In genomic region chr17:6864869-6865268, GRCm38 (mm10) we compare ENCODE assay signal across 17 mouse cellular contexts.
A peak's percentile ranks its signal among the peaks of the same experiment; 100 is the strongest.
DNase-seq lines count a peak whose midpoint lies in the region; ATAC-seq and TF ChIP-seq lines count a peak whose summit lies in the region.
"Had no signal": no experiment of that assay in that cellular context is flagged by ENCODE, and none has a peak within 500 bp of the region (broad histone marks: within the 10 kb centered on the region; RNA-seq: fewer than 3 reads in every experiment).

No protein-coding gene starts in this region.

- no peaks in the 10 kb centered on the region for H3K9me3 ChIP-seq in hindbrain, embryonic 12.5 days (replicated peaks)
- no peaks in the 10 kb centered on the region for H3K9me3 ChIP-seq in hindbrain, postnatal 0 days (ENCODE audit: low read length)
- no peaks in the 10 kb centered on the region for H3K9me3 ChIP-seq in forebrain, embryonic 13.5 days (replicated peaks)
- no peaks in the 10 kb centered on the region for H3K9me3 ChIP-seq in forebrain, postnatal 0 days (ENCODE audit: low read length)
- H3K9me3 ChIP-seq in limb, embryonic 14.5 days (ENCODE audit: control insufficient read depth, low read length) = no peaks in the 10 kb centered on the region
- H3K9me3 ChIP-seq: embryonic facial prominence, embryonic 13.5 days; lung, embryonic 15.5 days had no signal

- H3K4me3 ChIP-seq in hindbrain, embryonic 12.5 days = no peak overlapping the region
- H3K4me3 ChIP-seq in hindbrain, postnatal 0 days (ENCODE audit: low read length) = no peak overlapping the region
- H3K4me3 ChIP-seq in forebrain, embryonic 13.5 days = no peak overlapping the region
- no peak overlapping the region for H3K4me3 ChIP-seq in forebrain, postnatal 0 days (ENCODE audit: low read depth, low read length)
- no peak overlapping the region for H3K4me3 ChIP-seq in limb, embryonic 14.5 days (replicated peaks; ENCODE audit: low read length)
- H3K4me3 ChIP-seq: embryonic facial prominence, embryonic 13.5 days; heart, adult 2 months; lung, embryonic 15.5 days had no signal

- intact Hi-C loops in gastrocnemius, postnatal 14 days (cut with DNase I; ENCODE audit: low total_unique reads) = no loop called here

- no peak for ATAC-seq in hindbrain, embryonic 12.5 days (ENCODE audit: low FRiP score)
- ATAC-seq in hindbrain, postnatal 0 days = no peak
- ATAC-seq in forebrain, embryonic 13.5 days = no peak
- ATAC-seq in forebrain, postnatal 0 days = no peak
- no peak for ATAC-seq in limb, embryonic 14.5 days (ENCODE audit: low FRiP score, low read depth)
- ATAC-seq: CD4-positive, CD25-positive, alpha-beta regulatory T cell, adult 4 months had no signal

- H3K4me2 ChIP-seq in hindbrain, embryonic 12.5 days (replicated peaks) = peak overlapping the region; percentile 30
- no peak overlapping the region for H3K4me2 ChIP-seq in hindbrain, postnatal 0 days (ENCODE audit: low read depth, low read length)
- 0 out of 2 replicates have a peak overlapping the region, but pooled peaks have one; percentile 19 for H3K4me2 ChIP-seq in forebrain, embryonic 13.5 days
- H3K4me2 ChIP-seq in forebrain, postnatal 0 days (ENCODE audit: low read depth) = 0 out of 2 replicates have a peak overlapping the region, but pooled peaks have one; percentile 8
- H3K4me2 ChIP-seq in limb, embryonic 14.5 days (replicated peaks; ENCODE audit: low read depth, low read length, severe bottlenecking) = peak overlapping the region; percentile 25; the same call in 1 of the 2 replicates
- H3K4me2 ChIP-seq: embryonic facial prominence, embryonic 13.5 days; liver, embryonic 11.5 days; lung, embryonic 15.5 days had no signal

- H3K4me1 ChIP-seq in hindbrain, embryonic 12.5 days = peaks cover 37% of the 10 kb centered on the region
- peaks cover 14% of the 10 kb centered on the region; the same call in 1 of the 2 replicates for H3K4me1 ChIP-seq in hindbrain, postnatal 0 days (ENCODE audit: insufficient read depth, low read length)
- H3K4me1 ChIP-seq in forebrain, embryonic 13.5 days = peaks cover 52% of the 10 kb centered on the region
- peaks cover 19% of the 10 kb centered on the region for H3K4me1 ChIP-seq in forebrain, postnatal 0 days (ENCODE audit: insufficient read depth)
- peaks cover 57% of the 10 kb centered on the region for H3K4me1 ChIP-seq in limb, embryonic 14.5 days (ENCODE audit: control insufficient read depth, insufficient read depth, low read length)

- no peaks in the 10 kb centered on the region for H3K36me3 ChIP-seq in hindbrain, embryonic 12.5 days
- H3K36me3 ChIP-seq in hindbrain, postnatal 0 days (ENCODE audit: insufficient read depth, low read length) = no peaks in the 10 kb centered on the region
- H3K36me3 ChIP-seq in forebrain, embryonic 13.5 days (ENCODE audit: poor library complexity, severe bottlenecking) = no peaks in the 10 kb centered on the region
- no peaks in the 10 kb centered on the region for H3K36me3 ChIP-seq in forebrain, postnatal 0 days (ENCODE audit: insufficient read depth)
- no peaks in the 10 kb centered on the region for H3K36me3 ChIP-seq in limb, embryonic 14.5 days (ENCODE audit: control insufficient read depth, insufficient read depth, low read length)
- H3K36me3 ChIP-seq: embryonic facial prominence, embryonic 13.5 days; lung, embryonic 15.5 days had no signal

- WGBS in hindbrain, embryonic 12.5 days = 29% methylated on average over 13 of the region's 13 CpGs
- 25% methylated on average over 13 of the region's 13 CpGs for WGBS in hindbrain, postnatal 0 days
- 16% methylated on average over 13 of the region's 13 CpGs for WGBS in forebrain, embryonic 13.5 days
- WGBS in forebrain, postnatal 0 days = 22% methylated on average over 13 of the region's 13 CpGs
- 12% methylated on average over 13 of the region's 13 CpGs for WGBS in limb, embryonic 14.5 days

- TF ChIP-seq CTCF in hindbrain, postnatal 0 days (IDR thresholded peaks at IDR 0.05; ENCODE audit: low read depth) = no peak
- TF ChIP-seq CTCF in forebrain, postnatal 0 days (IDR thresholded peaks at IDR 0.05; ENCODE audit: low read depth) = no peak

- no peak overlapping the region for H3K9ac ChIP-seq in hindbrain, embryonic 12.5 days
- H3K9ac ChIP-seq in hindbrain, postnatal 0 days (replicated peaks; ENCODE audit: low read length) = no peak overlapping the region
- peak overlapping the region; percentile 26; the same call in 1 of the 2 replicates for H3K9ac ChIP-seq in forebrain, embryonic 13.5 days
- H3K9ac ChIP-seq in forebrain, postnatal 0 days = no peak overlapping the region
- H3K9ac ChIP-seq in limb, embryonic 14.5 days (ENCODE audit: low read depth, low read length, severe bottlenecking) = no peak overlapping the region
- H3K9ac ChIP-seq: embryonic facial prominence, embryonic 13.5 days; lung, embryonic 15.5 days had no signal

- H3K27me3 ChIP-seq in hindbrain, embryonic 12.5 days = no peaks in the 10 kb centered on the region
- H3K27me3 ChIP-seq in hindbrain, postnatal 0 days (ENCODE audit: insufficient read depth, low read length) = no peaks in the 10 kb centered on the region
- peaks cover 13% of the 10 kb centered on the region for H3K27me3 ChIP-seq in forebrain, embryonic 13.5 days
- no peaks in the 10 kb centered on the region for H3K27me3 ChIP-seq in forebrain, postnatal 0 days (ENCODE audit: insufficient read depth, low read length)
- H3K27me3 ChIP-seq in limb, embryonic 14.5 days (ENCODE audit: control insufficient read depth, insufficient read depth, low read length) = no peaks in the 10 kb centered on the region; the same call in 1 of the 2 replicates
- H3K27me3 ChIP-seq: lung, embryonic 15.5 days had no signal

- no peak overlapping the region for H3K27ac ChIP-seq in hindbrain, embryonic 12.5 days
- no peak overlapping the region for H3K27ac ChIP-seq in hindbrain, postnatal 0 days
- H3K27ac ChIP-seq in forebrain, embryonic 13.5 days = no peak overlapping the region
- no peak overlapping the region for H3K27ac ChIP-seq in forebrain, postnatal 0 days (ENCODE audit: low read depth, low read length)
- no peak overlapping the region for H3K27ac ChIP-seq in limb, embryonic 14.5 days (replicated peaks; ENCODE audit: low read depth, low read length)
- H3K27ac ChIP-seq: embryonic facial prominence, embryonic 13.5 days; heart, adult 2 months; lung, embryonic 15.5 days had no signal

- no peak for TF ChIP-seq POLR2A in limb, embryonic 14.5 days (IDR thresholded peaks at IDR 0.05; ENCODE audit: borderline replicate concordance, extremely low read depth, insufficient read depth, insufficient read length)

- no peak for DNase-seq in hindbrain, postnatal 0 days (ENCODE audit: low spot score)
- no peak for DNase-seq in forebrain, postnatal 0 days
- no peak for DNase-seq in limb, embryonic 14.5 days (ENCODE audit: low spot score)
- no peak for DNase-seq in gastrocnemius, postnatal 14 days
- no peak for DNase-seq in frontal cortex, adult 2 months (ENCODE audit: extremely low spot score in 1 of 2, low spot score in 1 of 2)
- no peak for DNase-seq in spleen, postnatal 36 days (ENCODE audit: low spot score in 2 of 2)
- DNase-seq: adrenal gland, postnatal 36 days; cerebellum, postnatal 14 days; heart, adult 2 months; kidney, postnatal 25 days; thymus, postnatal 14 days had no signal
